Mouse (Mus musculus) limb, embryonic 14.5 days (tissue): Measurements from ENCODE around the gene Htra1. TPM values are rescaled to one million over a fixed set of nuclear protein-coding genes. Genes with fewer than 3 reads are reported as not detected.
A peak's percentile ranks its signal among the peaks of the same experiment; 100 is the strongest.

Experiments used
- ATAC-seq: fragments of 200-750 bp; cut with Nextera tagmentation; 2 replicates; pipeline ENCODE4 v1.8.0; 2017; ENCODE audit warnings: low read depth, moderate number of reproducible peaks, moderate TSS enrichment; ENCODE audit not compliant: low FRiP score
- DNase-seq: peaks from one replicate; pipeline ENCODE4 v3.0.0-alpha.2; 2015; ENCODE audit warnings: low spot score
- H3K27ac ChIP-seq: fragments of 300-500 bp; sonication (generic); replicated peaks from 2 replicates; pipeline ENCODE4 v1.5.1; 2014; ENCODE audit warnings: low read depth, mild to moderate bottlenecking, low read length, moderate library complexity, mixed read lengths
- H3K27me3 ChIP-seq: fragments of 300-500 bp; sonication (generic); 2 replicates; pipeline ENCODE4 v1.6.1; 2014; ENCODE audit warnings: low read length, mixed read lengths; ENCODE audit not compliant: control insufficient read depth, insufficient read depth
- H3K36me3 ChIP-seq: fragments of 300-500 bp; sonication (generic); 2 replicates; pipeline ENCODE4 v1.6.1; 2014; ENCODE audit warnings: mild to moderate bottlenecking, low read length, moderate library complexity, mixed read lengths; ENCODE audit not compliant: control insufficient read depth, insufficient read depth
- H3K4me1 ChIP-seq: fragments of 300-500 bp; sonication (generic); 2 replicates; pipeline ENCODE4 v1.6.1; 2014; ENCODE audit warnings: antibody characterized with exemption, low read length, mixed read lengths; ENCODE audit not compliant: control insufficient read depth, insufficient read depth
- H3K4me2 ChIP-seq: fragments of 300-500 bp; sonication (generic); replicated peaks from 2 replicates; pipeline ENCODE4 v1.6.1; 2014; ENCODE audit warnings: low read depth, mild to moderate bottlenecking, low read length, moderate library complexity; ENCODE audit not compliant: severe bottlenecking
- H3K4me3 ChIP-seq: fragments of 300-500 bp; sonication (generic); replicated peaks from 2 replicates; pipeline ENCODE4 v1.5.1; 2014; ENCODE audit warnings: low read length
- H3K9ac ChIP-seq: fragments of 300-500 bp; sonication (generic); 2 replicates; pipeline ENCODE4 v1.6.1; 2014; ENCODE audit warnings: mild to moderate bottlenecking, low read depth, low read length, moderate library complexity; ENCODE audit not compliant: severe bottlenecking
- H3K9me3 ChIP-seq: fragments of 300-500 bp; sonication (generic); 2 replicates; pipeline ENCODE4 v1.6.1; 2016; ENCODE audit warnings: low read length; ENCODE audit not compliant: control insufficient read depth
- POLR2A ChIP-seq: fragments of 200-500 bp; IDR thresholded peaks from 2 replicates; pipeline ENCODE4 v1.8.0; 2012; ENCODE audit warnings: inconsistent platforms, mild to moderate bottlenecking, moderate library complexity, borderline replicate concordance; ENCODE audit not compliant: insufficient read depth, insufficient read length; ENCODE audit errors: extremely low read depth
- WGBS: fragments of 180-500 bp; shearing (Covaris S2); extraction: QIAGEN DNeasy Blood & Tissue Kit; methylation state at CpG from one replicate; pipeline ENCODE4 v1.1.7; 2014; 5-methylcytosine and 5-hydroxymethylcytosine counted together
- polyA plus RNA-seq, 2 experiments: library from polyadenylated mRNA; depleted of rRNA in 1 of 2; stranded (reverse) in 1 of 2; unstranded in 1 of 2; fragments of >200 nt; fragmentation: Nextera tagmentation in 1 of 2; extraction: Ambion mirVana in 1 of 2; gene quantifications; 2 replicates each; pipeline versions ENCODE4 v1.2.1 to v1.2.3; 2012 to 2014

Gene Htra1
- polyA plus RNA-seq, 2 experiments: 124 to 233 TPM

DNA sequence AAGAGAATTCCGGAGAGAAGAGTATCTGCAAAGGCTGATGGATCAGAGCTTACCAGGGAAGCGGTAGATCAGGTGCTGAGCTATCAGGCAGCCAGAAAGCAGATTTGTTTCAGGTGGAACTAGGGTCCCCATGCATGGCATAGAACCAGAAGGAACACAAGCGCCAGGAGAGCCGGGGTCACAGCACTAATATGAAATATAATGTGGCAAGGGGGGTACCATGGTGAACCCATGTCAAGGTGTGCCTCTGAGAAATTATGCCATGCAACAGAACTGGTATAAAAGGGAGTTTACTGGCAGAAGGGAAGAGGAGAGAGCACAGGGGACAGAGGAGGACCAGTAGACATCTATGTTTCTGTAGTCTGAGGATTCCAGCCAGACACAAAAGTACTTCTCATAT is 1.3 kb upstream of the Htra1 start:
- 88% methylated on average over 4 of the region's 4 CpGs for WGBS
- no peak for DNase-seq
- ATAC-seq: no peak
- H3K9ac ChIP-seq: no peak overlapping the region
- H3K4me2 ChIP-seq: no peak overlapping the region
- H3K27ac ChIP-seq: no peak overlapping the region
- H3K27me3 ChIP-seq: peaks cover 55% of the 10 kb centered on the region
- H3K9me3 ChIP-seq: no peaks in the 10 kb centered on the region
- H3K36me3 ChIP-seq: no peaks in the 10 kb centered on the region
- TF ChIP-seq POLR2A: no peak
- no peak overlapping the region for H3K4me3 ChIP-seq
- H3K4me1 ChIP-seq: peaks cover 7% of the 10 kb centered on the region; the same call in 1 of the 2 replicates

DNA sequence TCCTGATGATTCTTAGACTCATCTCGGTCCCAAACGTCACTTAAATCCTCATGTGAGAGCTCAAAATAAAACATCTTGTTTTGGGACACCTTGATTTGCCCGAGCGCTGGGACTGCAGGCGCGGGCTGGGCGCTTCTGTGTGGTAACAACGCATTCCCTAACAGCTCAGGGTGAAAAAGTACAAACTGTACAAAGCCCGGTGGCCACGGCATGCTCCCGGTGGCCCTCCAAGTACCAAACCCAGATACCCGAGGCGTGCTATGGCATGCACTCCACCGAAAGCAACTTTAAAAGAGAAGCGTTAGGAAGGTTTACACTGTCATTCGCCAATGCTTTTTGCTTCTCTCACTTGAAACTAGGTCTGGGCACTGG is 504 bp upstream of the Htra1 start:
- H3K4me1 ChIP-seq: peaks cover 7% of the 10 kb centered on the region; the same call in 1 of the 2 replicates
- ATAC-seq (no peak), DNase-seq (no peak)
- H3K4me2 ChIP-seq: peak overlapping the region; percentile 91
- TF ChIP-seq POLR2A: no peak
- WGBS: 10% methylated on average over 16 of the region's 16 CpGs
- peak overlapping the region; percentile 57; the same call in 1 of the 2 replicates for H3K9ac ChIP-seq
- no peaks in the 10 kb centered on the region for H3K36me3 ChIP-seq
- H3K9me3 ChIP-seq: no peaks in the 10 kb centered on the region
- no peak overlapping the region for H3K27ac ChIP-seq
- H3K4me3 ChIP-seq: peak overlapping the region; percentile 62
- H3K27me3 ChIP-seq: peaks cover 55% of the 10 kb centered on the region

DNA sequence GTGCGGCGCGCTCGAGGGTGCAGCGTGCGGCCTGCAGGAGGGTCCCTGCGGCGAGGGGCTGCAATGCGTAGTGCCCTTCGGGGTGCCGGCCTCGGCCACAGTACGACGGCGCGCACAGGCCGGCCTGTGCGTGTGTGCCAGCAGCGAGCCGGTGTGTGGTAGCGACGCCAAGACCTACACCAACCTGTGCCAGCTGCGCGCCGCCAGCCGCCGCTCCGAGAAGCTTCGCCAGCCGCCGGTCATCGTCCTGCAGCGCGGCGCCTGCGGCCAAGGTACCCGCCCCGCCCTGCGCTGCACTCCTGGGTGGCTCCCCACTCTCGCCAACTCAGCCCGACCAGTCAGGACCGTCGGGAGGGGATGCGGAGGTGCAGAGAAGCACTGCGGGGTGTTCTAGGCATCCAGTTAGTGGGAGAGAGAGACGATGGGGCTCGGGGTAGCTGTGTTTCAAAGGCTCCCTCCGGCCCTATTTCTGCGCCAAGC is 601 bp downstream of the Htra1 start:
- H3K9me3 ChIP-seq: no peaks in the 10 kb centered on the region
- DNase-seq: no peak
- peak overlapping the region; percentile 91 for H3K4me2 ChIP-seq
- peak overlapping the region; percentile 62 for H3K4me3 ChIP-seq
- WGBS: 0% methylated on average over 22 of the region's 49 CpGs
- no peak overlapping the region for H3K27ac ChIP-seq
- no peak for ATAC-seq
- no peaks in the 10 kb centered on the region for H3K36me3 ChIP-seq
- no peak for TF ChIP-seq POLR2A
- peak overlapping the region; percentile 57 for H3K9ac ChIP-seq
- H3K4me1 ChIP-seq: peaks cover 7% of the 10 kb centered on the region; the same call in 1 of the 2 replicates
- H3K27me3 ChIP-seq: peaks cover 55% of the 10 kb centered on the region

DNA sequence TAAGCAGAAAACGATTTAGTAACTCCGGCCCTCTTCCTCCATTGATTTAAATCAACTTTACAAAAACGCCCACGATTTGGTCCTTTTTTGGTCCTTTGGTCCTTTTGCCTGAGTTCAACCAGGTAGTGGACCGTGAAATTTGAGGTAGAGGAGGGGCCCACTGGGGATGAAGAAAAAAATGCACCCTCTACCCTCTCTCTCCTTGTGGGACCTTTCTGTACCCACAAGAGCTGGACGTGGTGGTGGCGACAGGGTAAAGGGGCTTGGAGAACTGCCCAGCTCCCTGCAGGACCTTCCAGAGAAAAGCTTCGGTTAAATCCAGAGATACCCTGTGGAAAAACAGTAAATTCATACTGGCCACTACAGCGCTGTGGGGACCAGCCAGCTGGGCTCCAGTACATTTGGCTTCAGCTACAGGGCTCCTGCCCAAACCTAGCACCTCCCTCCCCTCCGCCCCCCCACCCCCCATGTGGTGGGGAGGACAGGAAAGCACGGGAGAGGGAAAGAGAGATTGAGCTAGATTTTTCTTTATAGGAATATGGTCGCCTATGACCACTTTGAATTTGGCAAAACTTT is 1.4 kb downstream of the Htra1 start:
- H3K9me3 ChIP-seq: no peaks in the 10 kb centered on the region
- H3K36me3 ChIP-seq: no peaks in the 10 kb centered on the region
- peaks cover 7% of the 10 kb centered on the region; the same call in 1 of the 2 replicates for H3K4me1 ChIP-seq
- no peak overlapping the region for H3K27ac ChIP-seq
- H3K4me3 ChIP-seq: peak overlapping the region; percentile 62
- TF ChIP-seq POLR2A: no peak
- no peak overlapping the region for H3K9ac ChIP-seq
- 20% methylated on average over 12 of the region's 12 CpGs for WGBS
- peaks cover 55% of the 10 kb centered on the region for H3K27me3 ChIP-seq
- H3K4me2 ChIP-seq: peak overlapping the region; percentile 91
- DNase-seq (peak; percentile 16), ATAC-seq (peak; percentile 51; the same call in 1 of the 2 replicates)

DNA sequence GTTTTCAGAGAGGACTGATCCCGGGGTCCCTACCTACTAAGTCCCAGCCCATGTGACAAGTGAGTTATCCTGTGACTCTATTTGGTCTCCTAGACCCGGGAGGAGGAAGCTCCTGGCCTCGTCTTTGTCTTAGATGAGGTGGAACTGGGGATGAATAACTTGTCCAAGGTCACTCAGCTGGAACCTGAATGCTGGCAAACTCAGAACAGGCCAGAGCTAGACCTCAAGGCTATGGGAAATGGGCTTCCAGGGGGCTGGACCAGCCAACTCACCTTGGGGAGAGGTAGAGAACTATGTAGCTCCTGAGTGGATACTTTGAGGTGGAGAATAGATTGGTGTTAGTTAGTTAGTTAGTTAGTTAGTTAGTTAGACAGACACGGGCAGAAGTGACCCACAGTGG is 2.1 kb downstream of the Htra1 start:
- Histone ChIP-seq H3K27ac (no peak overlapping the region), H3K4me1 (peaks cover 7% of the 10 kb centered on the region; the same call in 1 of the 2 replicates), H3K27me3 (peaks cover 54% of the 10 kb centered on the region), H3K9me3 (no peaks in the 10 kb centered on the region), H3K4me3 (peak overlapping the region; percentile 62), H3K36me3 (no peaks in the 10 kb centered on the region), H3K9ac (no peak overlapping the region), H3K4me2 (peak overlapping the region; percentile 91)
- no peak for TF ChIP-seq POLR2A
- ATAC-seq: no peak
- DNase-seq: no peak
- WGBS: 65% methylated on average over 4 of the region's 4 CpGs
